Mouse (Mus musculus): ENCODE results near the gene Tmem144.
A peak's percentile ranks its signal among the peaks of the same experiment; 100 is the strongest.

Tmem144 gene

DNA sequence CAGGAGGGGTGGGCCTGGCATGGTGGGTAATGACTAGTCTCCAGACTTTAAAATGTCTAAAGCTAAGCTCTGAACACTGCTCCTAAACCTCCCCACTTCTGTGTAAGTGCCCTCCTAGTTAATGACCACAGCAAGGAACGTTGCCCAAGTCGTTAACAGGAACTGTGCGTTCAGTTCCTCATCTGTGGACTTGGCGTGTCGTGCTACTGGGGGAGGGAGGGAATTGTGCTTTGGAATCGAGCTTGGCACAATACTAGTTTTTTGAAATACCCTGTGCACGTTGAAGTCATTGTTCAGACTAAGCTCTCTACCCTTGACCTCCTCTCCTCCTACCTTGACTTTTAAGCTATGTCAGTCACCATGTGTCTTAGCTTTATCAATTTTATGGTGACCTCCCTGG lies 12.3 kb upstream of the Tmem144 start:
- no peak for DNase-seq (ENCODE audit: low spot score in 2 of 2)

GRCm38 (mm10) chr3:79858221-79858620 lies 5.6 kb upstream of the Tmem144 start:
- DNase-seq (ENCODE audit: low spot score in 2 of 2): no peak

GRCm38 (mm10) chr3:79857780-79858179 lies 5.2 kb upstream of the Tmem144 start:
- DNase-seq (ENCODE audit: low spot score in 2 of 2): no peak

DNA sequence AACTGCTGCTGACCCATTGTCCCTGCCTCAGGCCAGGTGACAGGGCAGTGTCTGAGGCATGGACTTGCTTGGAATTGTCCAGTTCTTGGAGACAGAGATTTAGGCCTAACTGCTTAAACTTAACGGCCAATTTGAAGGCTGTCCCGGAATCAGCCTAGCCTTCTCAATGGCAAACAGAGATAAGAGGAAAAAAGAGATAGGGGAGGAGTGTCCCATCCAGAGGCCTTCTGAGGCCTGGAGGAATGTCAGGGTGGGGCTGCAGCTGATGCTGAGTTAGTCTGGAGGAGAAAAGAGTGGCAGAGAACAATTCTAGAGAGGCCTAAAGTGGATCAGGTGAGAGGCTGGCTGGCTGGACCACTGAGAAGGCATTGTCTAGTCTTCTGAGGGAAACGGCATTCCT lies 465 bp downstream of the Tmem144 start:
- no peak for DNase-seq (ENCODE audit: low spot score in 2 of 2)

GRCm38 (mm10) chr3:79850656-79851055 lies 1.9 kb downstream of the Tmem144 start:
- no peak for DNase-seq (ENCODE audit: low spot score in 2 of 2)

GRCm38 (mm10) chr3:79849621-79850020 lies 3.0 kb downstream of the Tmem144 start:
- no peak for DNase-seq (ENCODE audit: low spot score in 2 of 2)

DNA sequence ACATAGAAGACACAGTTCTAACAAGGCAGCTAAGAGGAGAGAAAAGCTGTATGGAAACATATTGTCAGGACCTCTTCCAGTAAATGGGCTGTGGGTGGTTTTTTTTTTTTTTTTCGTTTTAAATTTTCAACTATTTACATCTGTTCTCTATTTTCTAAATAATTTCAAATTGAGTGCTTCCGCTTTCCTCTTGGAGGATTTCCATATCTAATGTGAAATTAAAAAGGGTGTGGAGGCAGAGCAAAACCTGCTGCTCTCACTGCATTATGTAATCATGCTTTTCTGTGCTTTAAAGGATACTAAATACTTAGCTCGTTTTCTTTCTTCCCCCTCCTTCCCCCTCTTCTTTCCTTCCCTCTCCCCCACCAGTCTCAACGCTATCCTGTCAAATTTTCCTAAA lies 3.7 kb downstream of the Tmem144 start:
- DNase-seq (ENCODE audit: low spot score in 2 of 2): no peak

- DNase-seq (ENCODE audit: low spot score in 2 of 2): no peak
Observed at GRCm38 (mm10) chr3:79846633-79847032, 5.9 kb downstream of the Tmem144 start.

DNA sequence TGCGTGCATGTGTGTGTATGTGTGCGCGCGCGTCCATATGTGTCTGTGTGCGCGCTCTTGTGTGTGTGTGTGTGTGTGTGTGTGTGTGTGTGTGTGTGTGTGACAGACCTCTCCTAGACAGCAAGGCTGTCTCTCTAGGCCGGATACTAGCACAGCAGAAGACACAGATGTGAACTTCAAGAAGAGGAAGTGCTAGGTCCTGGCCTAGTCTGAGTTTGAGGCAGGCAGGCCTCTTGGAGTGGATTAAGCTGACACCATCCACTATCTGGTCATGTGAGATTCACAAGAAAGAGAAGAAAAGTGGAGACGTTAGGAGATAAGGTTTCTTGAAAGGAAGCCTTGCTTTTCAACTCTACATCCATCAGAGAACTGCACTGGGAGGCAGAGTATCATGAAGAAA lies 8.6 kb downstream of the Tmem144 start:
- DNase-seq (ENCODE audit: low spot score in 2 of 2): no peak

DNA sequence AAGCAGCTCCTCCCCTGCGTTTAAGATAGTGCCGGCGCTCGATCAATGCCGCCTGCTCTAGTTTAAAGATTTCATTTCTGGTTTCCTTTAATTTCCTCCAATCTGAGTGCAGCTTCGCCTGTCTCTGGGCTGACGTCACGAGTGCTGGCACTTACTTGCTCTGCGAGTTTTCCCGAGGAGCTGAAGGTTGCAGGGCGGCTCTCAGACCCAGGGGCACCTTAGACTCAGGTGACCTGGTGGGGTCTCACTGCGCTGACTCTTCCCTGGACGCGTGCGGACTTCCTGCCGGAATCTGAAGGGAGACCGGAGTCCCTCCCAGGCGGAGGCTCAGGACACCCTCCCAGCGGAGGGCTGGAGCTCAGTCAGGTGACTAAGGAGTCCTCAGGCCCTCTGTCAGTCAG lies 10.0 kb downstream of the Tmem144 start:
- peak; percentile 28 to 52 for DNase-seq (ENCODE audit: low spot score in 2 of 2)

- peak in 1 of 2 experiments; percentile 29 for DNase-seq (ENCODE audit: low spot score in 2 of 2)
Observed at GRCm38 (mm10) chr3:79842165-79842564, 10.4 kb downstream of the Tmem144 start.

DNA sequence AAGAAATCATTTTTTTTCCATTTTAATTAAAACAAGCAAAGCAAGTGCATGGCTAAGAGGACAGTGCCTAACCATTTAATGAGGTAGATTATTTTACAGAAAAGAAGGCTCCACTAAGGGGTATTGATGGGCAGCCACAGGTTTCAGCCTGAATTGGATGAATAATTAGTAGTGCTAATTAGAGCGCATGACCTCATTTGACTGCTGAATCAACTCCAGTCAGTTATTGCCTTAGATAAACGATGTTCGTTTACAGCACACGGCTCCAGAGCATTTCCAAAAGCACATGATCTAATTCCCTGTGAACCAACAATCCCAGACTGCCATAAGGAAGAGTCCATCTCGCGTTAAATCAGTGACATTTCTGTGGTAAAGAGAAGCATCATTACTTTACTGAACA lies 11.1 kb downstream of the Tmem144 start:
- no peak for DNase-seq (ENCODE audit: low spot score in 2 of 2)

GRCm38 (mm10) chr3:79838751-79839150 lies 13.8 kb downstream of the Tmem144 start:
- DNase-seq (ENCODE audit: low spot score in 2 of 2): peak in 1 of 2 experiments; percentile 26

GRCm38 (mm10) chr3:79829289-79829688 lies 23.3 kb downstream of the Tmem144 start:
- no peak for DNase-seq (ENCODE audit: low spot score in 2 of 2)

GRCm38 (mm10) chr3:79825067-79825780 lies 27.3 kb downstream of the Tmem144 start:
- peak in 1 of 2 experiments; percentile 0 for DNase-seq (ENCODE audit: low spot score in 2 of 2)

DNA sequence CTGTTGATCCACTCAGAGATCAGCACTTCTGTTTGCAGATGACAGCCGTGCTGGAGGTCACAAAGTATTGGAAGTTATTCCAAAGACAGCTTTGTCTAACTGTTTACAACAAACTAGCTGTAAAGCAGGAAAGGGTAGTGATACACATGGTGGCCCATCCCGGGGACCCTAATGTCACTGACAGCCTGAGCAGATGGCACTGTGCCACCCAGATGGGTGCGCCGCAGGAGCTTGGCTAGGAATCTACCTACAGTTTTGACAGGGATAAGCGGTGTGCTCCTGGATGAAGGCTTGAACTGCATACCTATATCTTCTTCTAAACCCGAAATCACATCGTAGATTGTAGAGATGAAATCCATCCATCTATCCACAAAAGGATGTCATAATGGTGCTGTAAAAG lies 29.4 kb downstream of the Tmem144 start:
- DNase-seq (ENCODE audit: low spot score in 2 of 2): peak in 1 of 2 experiments; percentile 67

GRCm38 (mm10) chr3:79821131-79821530 lies 31.4 kb downstream of the Tmem144 start:
- no peak for DNase-seq (ENCODE audit: low spot score in 2 of 2)

- DNase-seq (ENCODE audit: low spot score in 2 of 2): no peak
Observed at GRCm38 (mm10) chr3:79818202-79818995, 34.2 kb downstream of the Tmem144 start.

- no peak for DNase-seq (ENCODE audit: low spot score in 2 of 2)
Observed at GRCm38 (mm10) chr3:79816229-79816628, 36.3 kb downstream of the Tmem144 start.

- DNase-seq (ENCODE audit: low spot score in 2 of 2): peak; percentile 70 to 87
Observed at GRCm38 (mm10) chr3:79813814-79814490, 38.6 kb downstream of the Tmem144 start.

DNA sequence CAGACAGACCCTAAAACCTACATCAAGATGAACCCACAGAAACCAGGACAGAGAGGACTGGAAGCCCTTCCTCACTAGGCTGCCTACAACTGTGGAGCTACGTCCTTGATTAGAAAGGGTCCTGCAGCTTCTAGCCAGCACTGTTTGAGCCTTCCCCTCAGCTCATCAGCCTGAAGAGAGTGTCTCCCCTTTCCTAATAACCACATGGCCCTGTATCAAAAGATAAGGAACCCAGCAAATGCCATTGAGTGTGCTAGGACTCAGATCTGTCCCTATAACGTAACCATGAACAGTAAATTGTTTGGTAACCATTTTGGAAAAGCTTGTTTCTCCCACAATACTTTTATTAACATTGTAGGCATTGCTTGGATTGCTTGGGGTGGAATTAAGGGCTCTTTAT lies 40.5 kb downstream of the Tmem144 start:
- DNase-seq (ENCODE audit: low spot score in 2 of 2): no peak

DNA sequence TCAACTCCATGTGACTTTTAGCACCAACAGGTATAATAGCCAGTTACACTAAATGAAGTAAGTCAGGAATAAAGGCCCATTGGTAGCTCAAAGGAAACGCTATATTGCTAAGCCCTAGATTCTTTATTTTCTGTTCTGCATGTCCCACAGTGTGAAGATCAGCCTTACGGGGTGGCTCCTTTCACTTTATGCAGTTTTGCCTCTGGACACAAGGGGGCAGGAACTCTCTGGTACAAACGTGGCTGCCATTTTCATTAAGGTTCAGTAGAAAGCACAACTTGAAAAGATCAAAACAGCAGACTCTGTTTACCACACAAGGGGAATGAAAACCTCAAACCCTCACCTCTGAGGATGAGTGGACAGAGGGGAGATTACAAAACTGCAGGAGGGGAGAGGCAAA lies 40.9 kb downstream of the Tmem144 start:
- DNase-seq (ENCODE audit: low spot score in 2 of 2): peak in 1 of 2 experiments; percentile 23

DNA sequence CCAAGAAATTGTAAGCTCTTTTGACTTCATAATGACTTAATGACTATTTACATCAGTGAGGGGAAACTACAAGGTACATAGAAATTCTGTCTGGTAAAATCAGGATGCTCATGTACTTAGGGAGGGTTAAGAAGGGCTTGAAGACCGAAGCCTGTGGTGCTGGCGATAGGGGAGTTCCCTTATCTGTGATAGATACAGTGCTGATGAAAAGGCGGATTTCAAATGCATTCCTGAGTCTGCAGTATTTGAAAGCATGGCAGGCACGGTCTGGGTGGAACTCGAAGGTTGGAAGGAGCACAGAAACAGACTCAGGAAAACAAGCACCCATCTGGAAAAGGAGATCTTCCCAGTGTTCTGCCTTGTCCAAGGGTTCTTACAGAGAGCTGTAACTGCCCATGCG lies 42.0 kb downstream of the Tmem144 start:
- no peak for DNase-seq (ENCODE audit: low spot score in 2 of 2)
